Mouse (Mus musculus) ovary, postnatal 10 days (tissue): ENCODE data around the gene Cep131.

Experiments used
- DNase-seq: peaks from one replicate; pipeline ENCODE4 v3.0.0; 2022; ENCODE audit warnings: low spot score

Cep131 gene

GRCm38 (mm10) chr11:120051124-120051811, 35.4 kb downstream of the Cep131 start:
- DNase-seq, result no peak

GRCm38 (mm10) chr11:120049067-120049466, 37.6 kb downstream of the Cep131 start:
- DNase-seq, result no peak

- DNase-seq, result no peak
Observed at GRCm38 (mm10) chr11:120048252-120048556, 38.4 kb downstream of the Cep131 start.

- DNase-seq, result no peak
Observed at GRCm38 (mm10) chr11:120047531-120048251, 38.9 kb downstream of the Cep131 start.

GRCm38 (mm10) chr11:120046553-120047191, 40.0 kb downstream of the Cep131 start, which contains the start of gene Aatk:
TSS of gene Aatk (minus strand) at chr11:120047167.
- no peak for DNase-seq

GRCm38 (mm10) chr11:120045839-120046552, 40.6 kb downstream of the Cep131 start:
- no peak for DNase-seq

- no peak for DNase-seq
Observed at GRCm38 (mm10) chr11:120045341-120045740, 41.3 kb downstream of the Cep131 start.

- no peak for DNase-seq
Observed at GRCm38 (mm10) chr11:120042141-120042838, 44.3 kb downstream of the Cep131 start.

- DNase-seq, result no peak
Observed at GRCm38 (mm10) chr11:120041191-120042123, 45.2 kb downstream of the Cep131 start.

GRCm38 (mm10) chr11:120040440-120040839, 46.2 kb downstream of the Cep131 start:
- no peak for DNase-seq

- DNase-seq, result no peak
Observed at GRCm38 (mm10) chr11:120039581-120039980, 47.0 kb downstream of the Cep131 start.

GRCm38 (mm10) chr11:120034762-120035161, 51.9 kb downstream of the Cep131 start:
- no peak for DNase-seq

GRCm38 (mm10) chr11:120034306-120034705, 52.3 kb downstream of the Cep131 start:
- DNase-seq, result no peak

GRCm38 (mm10) chr11:120033473-120033872, 53.2 kb downstream of the Cep131 start:
- no peak for DNase-seq

- DNase-seq, result no peak
Observed at GRCm38 (mm10) chr11:120032052-120032451, 54.6 kb downstream of the Cep131 start.

GRCm38 (mm10) chr11:120030145-120030901, 56.3 kb downstream of the Cep131 start:
- no peak for DNase-seq

GRCm38 (mm10) chr11:120029431-120030144, 57.0 kb downstream of the Cep131 start:
- no peak for DNase-seq

GRCm38 (mm10) chr11:120028319-120029092, 58.1 kb downstream of the Cep131 start:
- DNase-seq, result no peak

GRCm38 (mm10) chr11:120026941-120027340, 59.7 kb downstream of the Cep131 start:
- no peak for DNase-seq
